ENCODE assay signal across 8 mouse cellular contexts in the genomic region with DNA sequence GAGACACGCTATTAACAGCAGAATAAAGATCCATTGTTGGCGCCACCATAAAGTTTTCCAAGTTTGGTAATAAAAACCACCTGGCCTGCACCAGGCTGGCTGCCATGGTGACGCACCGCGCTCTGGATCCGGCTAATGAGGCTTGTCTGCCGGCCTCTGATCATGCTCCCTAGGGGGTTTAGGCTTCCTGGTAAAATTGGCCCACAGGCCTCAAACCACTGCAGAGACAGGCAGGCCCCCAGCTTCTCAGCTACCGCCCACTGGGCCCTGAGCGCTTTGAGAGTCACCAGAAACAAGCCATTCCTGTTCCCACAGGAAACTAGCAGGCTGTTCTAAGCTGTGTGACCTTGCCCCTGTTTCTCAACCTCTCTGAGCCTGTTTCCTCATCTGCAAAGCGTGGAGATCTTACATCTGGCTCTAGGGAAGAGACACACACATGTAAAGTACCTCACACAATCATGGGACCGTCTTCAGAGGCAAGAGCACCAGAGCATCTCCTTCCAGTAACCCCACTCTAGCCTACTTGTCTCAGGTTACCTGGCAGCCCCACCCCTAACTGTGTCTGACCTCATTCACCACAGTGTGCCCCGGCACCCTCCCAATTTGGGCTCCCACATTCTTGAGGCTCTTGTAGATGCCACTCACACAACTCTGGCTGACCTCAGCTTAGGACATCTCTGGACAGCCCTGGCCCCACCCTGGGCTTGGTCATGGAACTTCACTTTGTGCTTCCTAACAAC.
A peak's percentile ranks its signal among the peaks of the same experiment; 100 is the strongest.
DNase-seq lines count a peak whose midpoint lies in the region; ATAC-seq and TF ChIP-seq lines count a peak whose summit lies in the region.

No protein-coding gene starts in this region.

- intact Hi-C loops in heart, adult 2 months (cut with DNase I): no loop called here
- intact Hi-C loops in gastrocnemius, postnatal 36 days (cut with DNase I): no loop called here
- intact Hi-C loops in left cerebral cortex, postnatal 4 days (cut with DNase I): no loop called here

- no peak for ATAC-seq in heart, embryonic 12.5 days (ENCODE audit: insufficient number of reproducible peaks, low FRiP score)

- no peak overlapping the region for H3K4me2 ChIP-seq in heart, embryonic 12.5 days

- no peak for TF ChIP-seq POLR2A in heart, adult 2 months (IDR thresholded peaks at IDR 0.05; ENCODE audit: insufficient read depth, low read depth, low read length)

- no peaks in the 10 kb centered on the region for H3K9me3 ChIP-seq in heart, embryonic 12.5 days (replicated peaks)

- no peak overlapping the region for H3K9ac ChIP-seq in heart, adult 2 months (ENCODE audit: low read depth, low read length)
- H3K9ac ChIP-seq in heart, embryonic 12.5 days: no peak overlapping the region

- H3K4me1 ChIP-seq in heart, adult 2 months (ENCODE audit: control insufficient read depth, insufficient read depth, low read length): no peaks in the 10 kb centered on the region
- H3K4me1 ChIP-seq in heart, embryonic 12.5 days (replicated peaks): no peaks in the 10 kb centered on the region

- no peaks in the 10 kb centered on the region for H3K27me3 ChIP-seq in heart, adult 2 months (ENCODE audit: control insufficient read depth, insufficient read depth, low read length)
- H3K27me3 ChIP-seq in heart, embryonic 12.5 days (replicated peaks): peaks cover 29% of the 10 kb centered on the region; the same call in 1 of the 2 replicates

- no peak for TF ChIP-seq CTCF in heart, adult 2 months (IDR thresholded peaks at IDR 0.05)

- WGBS in heart, adult 2 months: 41% methylated on average over 12 of the region's 12 CpGs
- WGBS in heart, embryonic 12.5 days: 44% methylated on average over 12 of the region's 12 CpGs

- no peaks in the 10 kb centered on the region for H3K36me3 ChIP-seq in heart, adult 2 months (ENCODE audit: control insufficient read depth, insufficient read depth, low read length)
- no peaks in the 10 kb centered on the region for H3K36me3 ChIP-seq in heart, embryonic 12.5 days

- TF ChIP-seq EP300 in heart, adult 2 months (IDR thresholded peaks at IDR 0.05; ENCODE audit: insufficient read depth, low read depth, low read length): no peak

- no peak overlapping the region for H3K4me3 ChIP-seq in heart, adult 2 months
- no peak overlapping the region for H3K4me3 ChIP-seq in heart, embryonic 12.5 days

- no peaks in the 10 kb centered on the region for H3K79me2 ChIP-seq in heart, adult 2 months (replicated peaks; ENCODE audit: control insufficient read depth, insufficient read depth, low read length)

- DNase-seq in heart, adult 2 months: peak; percentile 68 to 80
- peak; percentile 55 for DNase-seq in ZHBTc4 (ENCODE audit: low read depth, low spot score)
- peak; percentile 50 to 53 for DNase-seq in gastrocnemius, postnatal 36 days
- peak; percentile 23 to 37 for DNase-seq in kidney, postnatal 36 days
- DNase-seq in testis, postnatal 14 days (ENCODE audit: low spot score): no peak
- no peak for DNase-seq in thymus, adult 18-20 months
- no peak for DNase-seq in left cerebral cortex, postnatal 4 days

- no peak overlapping the region for H3K27ac ChIP-seq in heart, adult 2 months
- H3K27ac ChIP-seq in heart, embryonic 12.5 days (ENCODE audit: poor library complexity, severe bottlenecking): no peak overlapping the region

Comparison
In these comparisons a context has a peak if more than half of its experiments do, and no peak if none do; other contexts are left out.
1. DNase-seq: peak in heart, adult 2 months (2 of 2), ZHBTc4 (single experiment), gastrocnemius, postnatal 36 days (2 of 2) and kidney, postnatal 36 days (2 of 2); none in testis, postnatal 14 days (single experiment), thymus, adult 18-20 months (0 of 2) and left cerebral cortex, postnatal 4 days (single experiment).